Mouse (Mus musculus): ENCODE measurements at regions not wholly inside any gene's neighbourhood (a gene's known extent, or its start where the extent isn't known, plus 50 kb on each side); places are given as distances from the start of the nearest gene placed in this dataset.

GRCm38 (mm10) chr6:117617168-117617567, 223.8 kb upstream of the Zfp637 start:
- in situ Hi-C loops (cut with MboI; ENCODE audit: low pct_unique_long_range_greater_than_20kb in 1 of 2, low sequenced_read_pairs in 2 of 2, unreplicated experiment in 1 of 2) = no loop called here

GRCm38 (mm10) chr6:117617951-117618350, 223.0 kb upstream of the Zfp637 start:
- in situ Hi-C loops (cut with MboI; ENCODE audit: low pct_unique_long_range_greater_than_20kb in 1 of 2, low sequenced_read_pairs in 2 of 2, unreplicated experiment in 1 of 2) = no loop called here

- in situ Hi-C loops (cut with MboI; ENCODE audit: low pct_unique_long_range_greater_than_20kb in 1 of 2, low sequenced_read_pairs in 2 of 2, unreplicated experiment in 1 of 2) = no loop called here
These were observed 221.4 kb upstream of the Zfp637 start for GRCm38 (mm10) chr6:117619606-117620005.

- in situ Hi-C loops (cut with MboI; ENCODE audit: low pct_unique_long_range_greater_than_20kb in 1 of 2, low sequenced_read_pairs in 2 of 2, unreplicated experiment in 1 of 2) = no loop called here
These were observed 218.5 kb upstream of the Zfp637 start for GRCm38 (mm10) chr6:117622446-117622845.

GRCm38 (mm10) chr6:117622946-117623345, 218.0 kb upstream of the Zfp637 start:
- in situ Hi-C loops (cut with MboI; ENCODE audit: low pct_unique_long_range_greater_than_20kb in 1 of 2, low sequenced_read_pairs in 2 of 2, unreplicated experiment in 1 of 2) = no loop called here

GRCm38 (mm10) chr6:117625716-117626115, 215.3 kb upstream of the Zfp637 start:
- in situ Hi-C loops (cut with MboI; ENCODE audit: low pct_unique_long_range_greater_than_20kb in 1 of 2, low sequenced_read_pairs in 2 of 2, unreplicated experiment in 1 of 2) = no loop called here

GRCm38 (mm10) chr6:117627461-117627860, 213.5 kb upstream of the Zfp637 start:
- in situ Hi-C loops (cut with MboI; ENCODE audit: low pct_unique_long_range_greater_than_20kb in 1 of 2, low sequenced_read_pairs in 2 of 2, unreplicated experiment in 1 of 2) = no loop called here

GRCm38 (mm10) chr6:117646628-117647027, 194.4 kb upstream of the Zfp637 start:
- in situ Hi-C loops (cut with MboI; ENCODE audit: low pct_unique_long_range_greater_than_20kb in 1 of 2, low sequenced_read_pairs in 2 of 2, unreplicated experiment in 1 of 2) = no loop called here

- in situ Hi-C loops (cut with MboI; ENCODE audit: low pct_unique_long_range_greater_than_20kb in 1 of 2, low sequenced_read_pairs in 2 of 2, unreplicated experiment in 1 of 2) = loop anchor here (25.0 kb wide), 1 partner anchor 488 kb away; the partner anchor contains the start of gene Cxcl12 (in 2 of the 2)
These were observed 190.4 kb upstream of the Zfp637 start for GRCm38 (mm10) chr6:117650541-117650940.

- in situ Hi-C loops (cut with MboI; ENCODE audit: low pct_unique_long_range_greater_than_20kb in 1 of 2, low sequenced_read_pairs in 2 of 2, unreplicated experiment in 1 of 2) = loop anchor here (25.0 kb wide), 1 partner anchor 489 kb away; the partner anchor contains the start of gene Cxcl12 (in 2 of the 2)
These were observed 189.4 kb upstream of the Zfp637 start for GRCm38 (mm10) chr6:117651551-117651950.

GRCm38 (mm10) chr6:117652012-117652411, 189.0 kb upstream of the Zfp637 start:
- in situ Hi-C loops (cut with MboI; ENCODE audit: low pct_unique_long_range_greater_than_20kb in 1 of 2, low sequenced_read_pairs in 2 of 2, unreplicated experiment in 1 of 2) = loop anchor here (25.0 kb wide), 1 partner anchor 490 kb away; the partner anchor contains the start of gene Cxcl12 (in 2 of the 2)

- in situ Hi-C loops (cut with MboI; ENCODE audit: low pct_unique_long_range_greater_than_20kb in 1 of 2, low sequenced_read_pairs in 2 of 2, unreplicated experiment in 1 of 2) = loop anchor here (25.0 kb wide), 1 partner anchor 491 kb away; the partner anchor contains the start of gene Cxcl12 (in 2 of the 2)
These were observed 188.1 kb upstream of the Zfp637 start for GRCm38 (mm10) chr6:117652917-117653316.

GRCm38 (mm10) chr6:117653886-117654425, 187.0 kb upstream of the Zfp637 start:
- in situ Hi-C loops (cut with MboI; ENCODE audit: low pct_unique_long_range_greater_than_20kb in 1 of 2, low sequenced_read_pairs in 2 of 2, unreplicated experiment in 1 of 2) = loop anchor here (25.0 kb wide), 1 partner anchor 492 kb away; the partner anchor contains the start of gene Cxcl12 (in 2 of the 2)

GRCm38 (mm10) chr6:117655986-117656385, 185.0 kb upstream of the Zfp637 start:
- in situ Hi-C loops (cut with MboI; ENCODE audit: low pct_unique_long_range_greater_than_20kb in 1 of 2, low sequenced_read_pairs in 2 of 2, unreplicated experiment in 1 of 2) = loop anchor here (25.0 kb wide), 1 partner anchor 494 kb away; the partner anchor contains the start of gene Cxcl12 (in 2 of the 2)

- in situ Hi-C loops (cut with MboI; ENCODE audit: low pct_unique_long_range_greater_than_20kb in 1 of 2, low sequenced_read_pairs in 2 of 2, unreplicated experiment in 1 of 2) = loop anchor here (25.0 kb wide), 1 partner anchor 498 kb away; the partner anchor contains the start of gene Cxcl12 (in 2 of the 2)
These were observed 180.4 kb upstream of the Zfp637 start for GRCm38 (mm10) chr6:117660576-117660975.

GRCm38 (mm10) chr6:117662635-117663034, 178.3 kb upstream of the Zfp637 start:
- in situ Hi-C loops (cut with MboI; ENCODE audit: low pct_unique_long_range_greater_than_20kb in 1 of 2, low sequenced_read_pairs in 2 of 2, unreplicated experiment in 1 of 2) = loop anchor here (25.0 kb wide), 1 partner anchor 500 kb away; the partner anchor contains the start of gene Cxcl12 (in 2 of the 2)

- in situ Hi-C loops (cut with MboI; ENCODE audit: low pct_unique_long_range_greater_than_20kb in 1 of 2, low sequenced_read_pairs in 2 of 2, unreplicated experiment in 1 of 2) = loop anchor here (5.0 to 25.0 kb wide), 2 partner anchors 152 to 508 kb away; partner anchors contain the start of gene Cxcl12 (in 2 of the 2)
These were observed 170.6 kb upstream of the Zfp637 start for GRCm38 (mm10) chr6:117670337-117670736.

GRCm38 (mm10) chr6:117670792-117671525, 170.0 kb upstream of the Zfp637 start:
- in situ Hi-C loops (cut with MboI; ENCODE audit: low pct_unique_long_range_greater_than_20kb in 1 of 2, low sequenced_read_pairs in 2 of 2, unreplicated experiment in 1 of 2) = loop anchor here (5.0 to 25.0 kb wide), 2 partner anchors 151 to 509 kb away; partner anchors contain the start of gene Cxcl12 (in 2 of the 2)
